Mouse (Mus musculus): Measurements from ENCODE around the gene Rwdd2b.

The Rwdd2b gene

DNA sequence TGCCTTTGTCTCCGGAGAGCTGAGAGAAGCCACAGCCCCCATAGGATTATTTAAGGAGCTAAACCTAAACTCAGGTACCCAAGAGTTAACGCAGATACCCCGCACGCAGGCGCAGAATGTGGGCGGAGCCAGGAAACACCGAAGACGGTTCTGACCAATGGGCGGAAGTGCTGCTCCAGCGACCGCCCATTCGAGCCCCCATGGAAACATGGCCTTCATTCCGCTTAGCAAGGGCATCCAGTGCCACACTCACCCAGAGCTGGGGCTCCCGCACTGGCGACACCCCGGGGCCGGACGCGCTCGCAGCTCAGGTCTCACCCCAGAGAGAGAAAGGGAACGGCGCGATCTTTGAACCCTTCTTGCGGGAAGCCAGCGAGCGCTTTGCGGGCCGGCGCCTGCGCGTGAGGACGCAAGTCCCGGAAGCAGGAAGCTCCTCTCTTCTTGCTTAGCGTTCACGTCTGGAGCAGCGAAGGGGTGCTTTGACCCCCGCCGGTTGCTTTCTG is at the start of gene Rwdd2b:
Rwdd2b (minus strand) TSS at position 390 of the 503 bp plus-strand sequence.
- peak; percentile 92 for DNase-seq (ENCODE audit: low read depth, low spot score)

DNA sequence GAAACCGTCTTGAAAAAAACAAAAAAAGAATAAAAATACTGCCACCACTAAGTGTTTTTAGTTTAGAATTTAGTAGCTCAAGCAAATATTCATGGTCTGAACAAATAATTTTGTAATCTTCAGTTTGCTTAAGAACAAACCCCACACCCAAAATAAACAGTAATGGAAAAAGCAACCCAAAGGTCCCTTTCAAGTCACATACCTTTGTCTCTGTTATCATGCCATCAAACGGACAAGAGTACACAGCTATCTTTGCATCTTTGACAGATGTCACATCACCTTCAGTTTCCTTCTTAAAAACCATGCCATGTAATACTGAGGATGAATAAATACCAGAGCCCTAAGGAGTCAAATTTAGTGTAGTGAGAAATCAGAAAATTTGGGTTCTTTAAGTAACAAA is 48.2 kb upstream of the Rwdd2b start:
- no peak for DNase-seq (ENCODE audit: low read depth, low spot score)

GRCm38 (mm10) chr16:87486739-87487138 is 46.4 kb upstream of the Rwdd2b start:
- no peak for DNase-seq (ENCODE audit: low read depth, low spot score)

DNA sequence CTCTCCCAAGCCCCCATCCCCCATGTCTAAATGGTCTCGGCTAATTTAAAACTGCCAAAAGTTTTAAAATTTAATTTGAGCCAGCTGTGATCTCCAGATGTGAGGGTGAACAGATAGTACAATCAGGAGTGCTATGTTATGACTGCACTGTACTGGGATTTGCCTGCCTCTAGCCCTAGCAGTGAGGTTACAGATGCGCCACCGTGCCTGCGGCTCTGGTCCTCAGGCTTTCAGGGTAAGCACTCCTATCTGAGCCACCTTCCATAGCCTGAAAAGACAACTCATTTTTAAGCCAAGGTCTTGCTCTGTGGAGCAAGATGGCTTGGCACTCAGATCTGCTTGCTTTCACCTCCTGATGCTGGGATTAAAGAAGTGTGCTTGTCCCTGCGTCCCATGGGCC is 44.0 kb upstream of the Rwdd2b start:
- no peak for DNase-seq (ENCODE audit: low read depth, low spot score)

GRCm38 (mm10) chr16:87470579-87470978 is 30.2 kb upstream of the Rwdd2b start:
- no peak for DNase-seq (ENCODE audit: low read depth, low spot score)

- DNase-seq (ENCODE audit: low read depth, low spot score): no peak
Observed at GRCm38 (mm10) chr16:87458752-87459151, 18.4 kb upstream of the Rwdd2b start.

- peak; percentile 27 for DNase-seq (ENCODE audit: low read depth, low spot score)
Observed at GRCm38 (mm10) chr16:87455180-87455611, 14.8 kb upstream of the Rwdd2b start.

- peak; percentile 92 for DNase-seq (ENCODE audit: low read depth, low spot score)
Observed at GRCm38 (mm10) chr16:87454419-87455179, 14.2 kb upstream of the Rwdd2b start, which contains the start of gene Usp16. Gene Usp16, plus strand, starts transcription at chr16:87454703.

DNA sequence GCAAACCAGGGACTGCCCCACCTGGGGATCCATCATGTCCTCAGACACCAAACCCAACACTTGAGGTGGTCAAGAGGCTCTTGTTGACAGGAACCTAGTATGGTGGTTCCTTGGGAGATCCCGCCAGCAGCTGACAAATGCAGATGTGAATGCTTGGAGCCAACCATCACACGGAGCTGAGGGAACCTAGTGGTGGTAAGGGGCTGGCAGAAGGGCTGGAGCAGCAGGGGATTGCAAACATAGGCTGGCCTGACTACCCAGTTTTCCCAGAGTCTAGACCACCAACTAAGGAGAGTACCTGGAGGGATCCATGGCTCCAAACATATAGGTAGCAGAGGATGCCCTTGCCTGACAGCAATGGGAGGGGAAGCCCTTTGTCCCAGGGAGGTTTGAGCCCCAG is 12.9 kb upstream of the Rwdd2b start:
- no peak for DNase-seq (ENCODE audit: low read depth, low spot score)

DNA sequence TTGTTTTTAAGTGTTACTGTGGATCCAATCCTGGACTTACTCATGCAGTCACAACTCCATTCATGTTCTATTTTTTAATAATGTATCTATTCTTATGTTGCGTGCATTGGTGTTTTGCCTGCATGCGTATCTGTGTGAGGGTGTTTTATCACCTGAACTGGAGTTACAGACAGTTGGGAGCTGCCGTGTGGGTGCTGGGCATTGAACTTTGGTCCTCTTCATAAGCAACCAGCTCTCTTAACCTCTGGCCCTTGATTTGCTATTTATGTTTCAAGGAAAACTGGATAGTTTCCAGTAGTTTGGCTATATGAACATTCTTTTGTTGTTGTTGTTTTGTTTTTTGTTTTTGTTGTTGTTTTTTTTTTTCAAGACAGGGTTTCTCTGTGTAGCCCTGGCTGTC is 5.2 kb upstream of the Rwdd2b start:
- DNase-seq (ENCODE audit: low read depth, low spot score): no peak

DNA sequence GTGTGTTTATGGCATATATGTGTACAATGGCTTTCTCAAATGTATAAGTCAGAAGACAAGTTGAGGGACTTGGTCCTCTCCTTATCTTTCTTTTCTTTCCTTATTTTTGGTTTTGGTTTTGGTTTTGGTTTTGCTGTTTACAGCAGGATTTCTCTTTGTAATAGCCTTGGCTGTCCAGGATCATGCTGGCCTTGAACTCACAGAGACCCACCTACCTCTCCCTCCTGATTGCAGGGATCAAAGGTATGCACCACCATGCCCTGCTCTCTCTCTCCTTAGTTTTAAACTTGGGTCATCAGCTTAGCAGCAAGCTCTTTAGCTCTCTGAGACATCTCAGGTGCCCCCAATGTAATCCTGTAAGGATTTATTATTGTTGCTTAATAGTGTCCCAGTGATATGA is 4.7 kb upstream of the Rwdd2b start:
- DNase-seq (ENCODE audit: low read depth, low spot score): no peak

- DNase-seq (ENCODE audit: low read depth, low spot score): no peak
Observed at GRCm38 (mm10) chr16:87444071-87444470, 3.7 kb upstream of the Rwdd2b start.

DNA sequence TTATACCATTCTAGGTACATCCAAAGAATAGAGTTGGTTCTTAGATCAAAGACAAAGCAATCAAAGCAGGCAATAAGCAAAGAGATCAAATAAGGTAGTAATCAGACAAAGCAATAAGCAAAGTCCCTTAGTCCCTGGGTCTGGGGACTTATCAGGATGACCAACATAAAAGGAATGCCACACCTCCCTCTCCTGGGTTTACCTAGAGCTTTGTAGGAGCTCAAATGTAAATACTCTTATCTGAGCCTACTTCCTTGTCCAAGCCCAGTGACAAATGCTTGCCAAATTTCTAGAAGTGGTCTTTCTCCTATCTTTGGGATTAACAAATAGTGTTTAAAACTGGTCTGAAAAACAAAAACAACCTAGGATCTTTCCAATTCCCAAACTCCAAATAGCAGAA is 2.9 kb upstream of the Rwdd2b start:
- DNase-seq (ENCODE audit: low read depth, low spot score): no peak

GRCm38 (mm10) chr16:87442291-87442690 is 1.9 kb upstream of the Rwdd2b start:
- DNase-seq (ENCODE audit: low read depth, low spot score): no peak

GRCm38 (mm10) chr16:87441089-87441488 is 716 bp upstream of the Rwdd2b start:
- no peak for DNase-seq (ENCODE audit: low read depth, low spot score)

DNA sequence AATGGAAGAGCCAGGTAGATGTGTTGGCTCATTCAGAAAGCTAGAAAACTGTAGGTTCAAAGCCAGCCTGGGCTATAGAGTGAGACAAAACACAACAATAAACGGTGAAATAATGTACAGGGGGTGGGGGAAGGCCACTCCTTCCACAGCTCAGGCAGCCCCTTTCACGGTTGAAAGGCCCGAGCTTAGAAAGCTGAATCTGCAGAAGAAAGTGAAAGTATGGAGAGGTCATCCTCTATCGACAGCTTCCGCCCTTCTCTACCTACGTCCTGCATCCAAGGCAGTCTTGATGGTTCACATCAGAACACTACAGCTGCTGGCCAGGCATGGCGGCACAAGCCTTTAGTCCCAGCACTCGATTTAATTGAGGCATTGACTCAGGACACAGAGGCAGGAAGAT is 1.7 kb downstream of the Rwdd2b start:
- DNase-seq (ENCODE audit: low read depth, low spot score): no peak

DNA sequence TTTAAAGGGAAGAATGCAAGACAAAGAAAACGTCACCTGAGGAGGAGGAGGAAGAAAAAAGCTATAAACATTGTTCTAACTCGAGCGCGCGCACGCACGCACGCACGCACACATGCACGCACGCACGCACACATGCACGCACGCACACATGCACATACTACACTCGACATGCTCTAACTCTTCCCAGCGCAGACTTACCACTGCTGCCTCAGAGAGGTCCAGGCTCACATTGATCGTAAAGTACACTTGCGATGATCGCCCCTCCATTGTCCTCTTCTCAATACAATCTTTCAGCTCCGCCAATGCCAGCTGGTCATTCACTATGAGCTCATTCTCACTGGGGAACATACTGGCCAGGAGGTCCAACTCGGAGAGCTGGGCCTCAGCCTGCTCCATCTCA is 3.3 kb downstream of the Rwdd2b start:
- DNase-seq (ENCODE audit: low read depth, low spot score): no peak

GRCm38 (mm10) chr16:87435411-87436205 is 4.8 kb downstream of the Rwdd2b start:
- DNase-seq (ENCODE audit: low read depth, low spot score): no peak

GRCm38 (mm10) chr16:87434946-87435345 is 5.4 kb downstream of the Rwdd2b start:
- no peak for DNase-seq (ENCODE audit: low read depth, low spot score)

GRCm38 (mm10) chr16:87434266-87434665 is 6.1 kb downstream of the Rwdd2b start:
- DNase-seq (ENCODE audit: low read depth, low spot score): no peak

DNA sequence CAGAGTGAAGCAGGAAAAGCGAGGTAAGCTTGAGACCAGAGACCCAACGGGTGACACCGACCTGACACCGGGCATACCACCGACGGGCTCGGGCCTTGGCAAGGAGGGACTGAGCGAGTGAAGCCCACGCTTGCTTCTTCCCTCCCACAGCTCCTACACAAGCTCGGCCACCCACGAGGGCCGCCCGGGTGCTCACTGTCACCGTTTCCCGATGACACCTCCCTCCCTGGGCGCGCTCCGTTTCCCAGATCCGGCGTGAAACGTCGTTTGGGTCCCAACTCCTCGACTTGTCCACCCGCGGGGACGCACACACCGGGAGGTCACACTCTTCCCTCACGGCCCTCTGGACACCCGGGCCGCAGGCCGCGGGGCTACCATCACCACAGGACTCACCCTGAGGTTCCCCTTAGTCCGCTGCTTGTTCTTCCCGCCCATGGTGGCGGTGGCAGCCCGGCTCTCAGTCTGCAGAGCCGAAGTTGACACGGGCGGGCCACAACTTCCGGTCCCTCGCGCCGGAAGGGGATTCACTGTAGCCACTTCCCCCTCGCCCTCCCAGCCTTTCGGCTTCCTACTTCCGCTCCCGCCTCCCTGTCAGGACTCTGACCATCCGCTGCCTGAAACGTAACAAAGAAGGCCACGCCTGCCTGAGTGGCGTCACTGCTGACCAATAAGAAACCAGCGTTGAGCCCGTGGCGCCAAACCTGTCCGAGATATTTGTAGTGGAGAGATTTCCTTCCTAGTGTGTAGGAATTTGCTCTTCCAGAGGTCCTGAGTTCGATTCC is 8.1 kb downstream of the Rwdd2b start, which contains the start of gene Ltn1:
Ltn1 (minus strand) TSS at position 580 of the 782 bp plus-strand sequence.
- peak; percentile 99 for DNase-seq (ENCODE audit: low read depth, low spot score)

DNA sequence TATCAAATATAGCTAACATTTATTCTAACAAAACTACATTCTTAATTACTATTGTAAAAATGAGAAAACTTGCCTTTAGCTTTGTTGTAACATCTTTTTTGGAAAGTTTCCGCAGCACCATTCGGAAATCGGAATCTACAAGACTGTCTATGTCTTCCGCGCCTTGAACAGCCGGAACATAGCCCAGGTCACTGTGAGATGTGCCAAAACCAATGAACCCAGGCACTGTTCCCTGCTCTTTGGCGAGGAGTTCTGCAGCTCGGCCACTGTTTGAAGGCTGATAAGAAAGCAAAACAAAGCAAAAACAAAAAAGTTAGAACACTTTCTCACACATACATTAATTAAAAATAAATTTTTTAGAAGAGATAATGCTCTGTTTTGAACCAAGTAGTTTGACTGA is 12.9 kb downstream of the Rwdd2b start:
- DNase-seq (ENCODE audit: low read depth, low spot score): no peak
